Mouse (Mus musculus) heart, postnatal 0 days (tissue): ENCODE results near the gene Grk5. TPM values are rescaled to one million over a fixed set of nuclear protein-coding genes. Genes with fewer than 3 reads are reported as not detected.
A peak's percentile ranks its signal among the peaks of the same experiment; 100 is the strongest.

Source experiments
- ATAC-seq: fragments of 200-750 bp; cut with Nextera tagmentation; 2 replicates; pipeline ENCODE4 v1.8.0; 2017; ENCODE audit warnings: low read depth, moderate number of reproducible peaks, moderate library complexity; ENCODE audit not compliant: insufficient read depth
- DNase-seq: peaks from one replicate; pipeline ENCODE4 v3.0.0-alpha.2; 2016; ENCODE audit warnings: low spot score
- H3K27ac ChIP-seq: fragments of 300-500 bp; sonication (generic); 2 replicates; pipeline ENCODE4 v1.5.1; 2014; ENCODE audit warnings: low read depth, mild to moderate bottlenecking
- H3K27me3 ChIP-seq: fragments of 300-500 bp; sonication (generic); 2 replicates; pipeline ENCODE4 v1.6.1; 2014; ENCODE audit warnings: low read length, mixed read lengths; ENCODE audit not compliant: control insufficient read depth, insufficient read depth
- H3K36me3 ChIP-seq: fragments of 300-500 bp; sonication (generic); replicated peaks from 2 replicates; pipeline ENCODE4 v1.6.1; 2014; ENCODE audit warnings: low read length, mixed read lengths; ENCODE audit not compliant: control insufficient read depth, insufficient read depth
- H3K4me1 ChIP-seq: fragments of 300-500 bp; sonication (generic); 2 replicates; pipeline ENCODE4 v1.6.1; 2014; ENCODE audit warnings: antibody characterized with exemption; ENCODE audit not compliant: control insufficient read depth, insufficient read depth
- H3K4me2 ChIP-seq: fragments of 300-500 bp; sonication (generic); 2 replicates; pipeline ENCODE4 v1.6.1; 2014; ENCODE audit warnings: low read depth, mild to moderate bottlenecking, low read length, moderate library complexity
- H3K4me3 ChIP-seq: fragments of 300-500 bp; sonication (generic); 2 replicates; pipeline ENCODE4 v1.5.1; 2014; ENCODE audit warnings: low read depth, low read length
- H3K9ac ChIP-seq: fragments of 300-500 bp; sonication (generic); replicated peaks from 2 replicates; pipeline ENCODE4 v1.6.1; 2014; ENCODE audit warnings: low read depth, low read length, mixed read lengths
- H3K9me3 ChIP-seq: fragments of 300-500 bp; sonication (generic); replicated peaks from 2 replicates; pipeline ENCODE4 v1.6.1; 2016; ENCODE audit warnings: low read length; ENCODE audit not compliant: control insufficient read depth
- CTCF ChIP-seq: IDR thresholded peaks from 2 replicates; pipeline ENCODE4 v1.5.1; 2016; ENCODE audit warnings: antibody characterized with exemption, control low read depth, low read depth
- EP300 ChIP-seq: IDR thresholded peaks from 2 replicates; pipeline ENCODE4 v1.6.1; 2016; ENCODE audit warnings: antibody characterized with exemption, low read depth
- WGBS: fragments of 180-500 bp; shearing (Covaris S2); extraction: QIAGEN DNeasy Blood & Tissue Kit; methylation state at CpG from one replicate; pipeline ENCODE4 v1.1.7; 2014; 5-methylcytosine and 5-hydroxymethylcytosine counted together
- polyA plus RNA-seq: library from polyadenylated mRNA; unstranded; fragments of >200 nt; fragmentation: Nextera tagmentation; extraction: Ambion mirVana; gene quantifications from 2 replicates; pipeline ENCODE4 v1.2.1, GENCODE M21; 2015
- total RNA-seq: library from RNA; depleted of rRNA; stranded (reverse); fragments of >200 nt; gene quantifications from 2 replicates; pipeline ENCODE4 v1.2.3, GENCODE M21; 2014; ENCODE audit warnings: low replicate concordance

The Grk5 gene
- total and polyA plus RNA-seq, 2 experiments from 2014 or later: 2.9 to 14.6 TPM

- H3K27ac ChIP-seq: peak overlapping the region; percentile 97; the same call in 1 of the 2 replicates
- no peaks in the 10 kb centered on the region for H3K27me3 ChIP-seq
- H3K4me1 ChIP-seq: peaks cover 12% of the 10 kb centered on the region
- no peaks in the 10 kb centered on the region for H3K9me3 ChIP-seq
- no peak overlapping the region for H3K4me3 ChIP-seq
- H3K4me2 ChIP-seq: no peak overlapping the region
- H3K9ac ChIP-seq: no peak overlapping the region
- H3K36me3 ChIP-seq: no peaks in the 10 kb centered on the region
- 44% methylated on average over 2 of the region's 2 CpGs for WGBS
- DNase-seq (no peak), ATAC-seq (no peak)
- TF ChIP-seq CTCF: no peak
- no peak for TF ChIP-seq EP300
Observed at GRCm38 (mm10) chr19:60887637-60888036, 1.9 kb upstream of the Grk5 start.

DNA sequence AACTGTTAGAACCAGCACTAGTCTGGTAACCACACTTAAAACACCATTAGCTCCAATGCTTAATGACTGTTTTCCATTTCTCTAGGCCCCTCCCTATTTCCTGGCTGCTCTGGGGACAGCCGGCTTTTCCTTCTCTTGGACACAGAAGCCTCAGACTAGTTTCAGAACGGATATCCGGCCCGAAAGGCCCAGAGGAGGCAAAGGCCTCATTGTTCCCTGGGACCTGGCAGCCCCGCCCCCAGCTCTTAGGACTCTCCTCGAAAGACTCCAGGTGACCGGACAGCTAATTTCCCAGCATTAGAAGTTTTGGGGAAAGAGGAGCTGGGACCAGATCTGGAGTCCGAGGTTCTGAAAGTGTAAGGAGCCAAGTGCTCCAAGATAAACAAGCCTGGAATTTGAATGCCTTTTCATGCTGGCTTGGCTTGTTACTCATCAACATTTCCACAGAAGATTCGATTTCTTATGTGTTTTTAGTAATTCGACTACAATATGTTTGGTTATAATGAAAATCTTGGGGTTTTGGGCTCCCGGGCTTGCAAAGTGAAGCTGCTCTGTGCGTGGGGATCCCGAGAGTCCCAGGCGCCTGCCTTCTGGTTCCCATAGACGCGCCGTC, 342 bp upstream of the Grk5 start:
- H3K27me3 ChIP-seq: no peaks in the 10 kb centered on the region
- peak overlapping the region; percentile 85 for H3K4me3 ChIP-seq
- peak overlapping the region; percentile 78 for H3K4me2 ChIP-seq
- DNase-seq: peak; percentile 75
- peak overlapping the region; percentile 81 for H3K9ac ChIP-seq
- WGBS: 14% methylated on average over 17 of the region's 17 CpGs
- H3K27ac ChIP-seq: peak overlapping the region; percentile 97
- peaks cover 17% of the 10 kb centered on the region for H3K4me1 ChIP-seq
- H3K9me3 ChIP-seq: no peaks in the 10 kb centered on the region
- no peaks in the 10 kb centered on the region for H3K36me3 ChIP-seq
- peak; percentile 25 for ATAC-seq
- TF ChIP-seq CTCF (no peak), EP300 (0 out of 2 replicates have a peak, but pooled peaks have one; percentile 39)

DNA sequence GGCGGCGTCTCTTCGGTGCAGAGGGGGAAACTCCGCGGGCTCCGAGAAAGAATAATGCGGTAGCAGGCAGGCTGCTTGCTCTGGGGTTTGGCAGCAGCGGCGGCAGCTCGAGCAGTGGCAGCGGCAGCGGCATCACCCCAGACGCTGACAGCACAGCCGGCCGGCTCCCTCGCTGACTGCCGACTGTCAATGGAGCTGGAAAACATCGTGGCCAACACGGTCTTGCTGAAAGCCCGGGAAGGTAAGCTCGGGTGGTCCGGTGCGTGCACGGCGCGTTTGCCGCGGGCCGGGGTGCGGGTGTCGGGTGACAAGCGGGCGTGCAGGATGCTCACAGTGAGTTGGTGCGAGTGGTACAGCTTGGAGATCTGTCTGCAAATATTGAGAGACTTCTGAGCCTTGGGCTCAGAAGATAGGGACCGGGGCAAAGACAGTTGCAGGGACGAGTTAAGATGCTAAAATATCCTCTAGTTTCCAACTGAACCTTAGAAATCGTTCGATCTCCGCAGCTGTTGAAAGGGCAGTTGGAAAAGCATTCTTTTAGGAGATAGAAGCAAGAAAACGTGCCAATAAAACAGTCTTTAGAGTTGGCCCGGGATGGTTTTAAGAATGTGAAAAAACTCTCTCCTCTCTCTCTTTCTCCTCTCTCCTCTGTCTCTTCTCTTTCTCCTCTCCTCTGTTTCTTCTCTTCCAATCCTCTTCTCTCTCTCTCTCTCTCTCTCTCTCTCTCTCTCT, 1.0 kb downstream of the Grk5 start:
- under 1% methylated on average over 41 of the region's 41 CpGs for WGBS

DNA sequence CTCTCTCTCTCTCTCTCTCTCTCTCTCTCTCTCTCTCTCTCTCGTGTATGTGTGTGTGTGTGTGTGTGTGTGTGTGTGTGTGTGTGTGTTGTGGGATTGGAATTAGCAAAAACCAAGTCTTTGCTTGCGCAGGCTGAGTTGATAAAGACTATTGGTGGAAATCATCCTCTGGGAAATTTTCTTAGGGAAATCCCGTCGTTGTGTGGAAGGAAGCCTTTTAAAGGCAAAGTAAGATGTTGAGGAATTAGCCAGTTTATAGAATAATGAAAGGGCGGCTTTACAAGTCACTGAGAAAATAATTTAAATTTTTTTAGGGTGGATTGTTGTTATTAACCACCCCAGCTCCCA, 1.5 kb downstream of the Grk5 start:
- DNase-seq (no peak), ATAC-seq (no peak)
- peaks cover 28% of the 10 kb centered on the region for H3K4me1 ChIP-seq
- no peak for TF ChIP-seq EP300
- no peak for TF ChIP-seq CTCF
- peak overlapping the region; percentile 85 for H3K4me3 ChIP-seq
- H3K4me2 ChIP-seq: peak overlapping the region; percentile 78
- H3K27ac ChIP-seq: peak overlapping the region; percentile 97; the same call in 1 of the 2 replicates
- WGBS: 6% methylated on average over 4 of the region's 5 CpGs
- peak overlapping the region; percentile 52; the same call in 1 of the 2 replicates for H3K9ac ChIP-seq
- no peaks in the 10 kb centered on the region for H3K27me3 ChIP-seq
- H3K9me3 ChIP-seq: no peaks in the 10 kb centered on the region
- H3K36me3 ChIP-seq: no peaks in the 10 kb centered on the region

More for the DNA sequence above, 1.0 kb downstream of the Grk5 start:
- H3K9ac ChIP-seq: peak overlapping the region; percentile 52
- no peaks in the 10 kb centered on the region for H3K9me3 ChIP-seq
- H3K27me3 ChIP-seq: no peaks in the 10 kb centered on the region
- H3K4me2 ChIP-seq: peak overlapping the region; percentile 78
- DNase-seq (no peak), ATAC-seq (peak; percentile 12; the same call in 1 of the 2 replicates)
- TF ChIP-seq EP300 (no peak), CTCF (no peak)
- peak overlapping the region; percentile 85 for H3K4me3 ChIP-seq
- peak overlapping the region; percentile 97 for H3K27ac ChIP-seq
- H3K4me1 ChIP-seq: peaks cover 25% of the 10 kb centered on the region
- no peaks in the 10 kb centered on the region for H3K36me3 ChIP-seq

DNA sequence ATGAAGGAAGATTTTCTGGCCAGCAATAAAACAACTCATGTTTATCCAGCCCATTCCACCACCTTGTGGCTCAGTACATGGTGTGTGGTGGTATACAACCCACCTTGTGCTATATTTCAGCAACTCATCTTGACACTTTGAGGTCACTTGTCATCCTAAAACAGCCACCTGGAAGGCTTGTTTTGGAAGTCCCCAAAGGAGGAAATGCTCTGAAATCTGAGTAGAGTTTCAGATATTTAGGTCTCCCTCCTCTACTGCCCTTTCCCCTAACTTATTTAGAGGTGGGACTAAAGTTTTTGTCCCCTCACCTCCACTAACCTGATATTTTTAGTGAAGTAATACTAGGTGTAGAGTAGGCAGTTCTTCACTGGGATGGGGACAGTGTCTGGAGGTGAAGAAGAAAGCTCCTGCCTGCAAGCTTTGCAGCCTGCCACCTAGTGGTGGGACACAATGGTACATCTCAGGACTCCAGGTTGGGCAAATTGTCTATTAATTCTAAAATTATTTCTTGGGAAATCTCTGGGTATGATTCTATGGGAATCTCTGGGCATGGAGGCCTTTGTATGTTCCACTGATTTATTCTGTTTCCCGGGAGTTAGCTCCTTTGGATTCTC, 2.5 kb downstream of the Grk5 start:
- H3K4me2 ChIP-seq: peak overlapping the region; percentile 78
- 25% methylated on average over 1 of the region's 1 CpGs for WGBS
- H3K27ac ChIP-seq: no peak overlapping the region
- H3K9me3 ChIP-seq: no peaks in the 10 kb centered on the region
- peaks cover 28% of the 10 kb centered on the region for H3K4me1 ChIP-seq
- ATAC-seq (no peak), DNase-seq (no peak)
- no peaks in the 10 kb centered on the region for H3K36me3 ChIP-seq
- H3K27me3 ChIP-seq: no peaks in the 10 kb centered on the region
- peak overlapping the region; percentile 85 for H3K4me3 ChIP-seq
- H3K9ac ChIP-seq: no peak overlapping the region
- TF ChIP-seq CTCF (peak; percentile 79), EP300 (no peak)
